Mouse (Mus musculus) heart, adult 8-10 months (tissue): Measurements from ENCODE around the gene Ceacam9. TPM values are rescaled to one million over a fixed set of nuclear protein-coding genes. Genes with fewer than 3 reads are reported as not detected.
"Not testable (repeated sequence)": the region's sequence is repeated elsewhere in the genome, so short reads cannot be mapped to it uniquely, and the experiment has no call there.

Experiments
- DNase-seq: peaks from one replicate; pipeline ENCODE4 v3.0.0; 2022; ENCODE audit warnings: low spot score
- total RNA-seq, 4 experiments: library from RNA; stranded (reverse); gene quantifications; 2 replicates each; pipeline ENCODE4 v1.2.4; 2022

Gene Ceacam9
- not detected for total RNA-seq

GRCm38 (mm10) chr7:16721629-16722028, at the start of gene Ceacam9:
TSS of gene Ceacam9 (plus strand) at chr7:16721929.
- no peak for DNase-seq

GRCm38 (mm10) chr7:16673823-16674222, 47.9 kb upstream of the Ceacam9 start:
- DNase-seq, result no peak

GRCm38 (mm10) chr7:16674699-16675098, 47.0 kb upstream of the Ceacam9 start:
- DNase-seq, result not testable (repeated sequence)

GRCm38 (mm10) chr7:16675605-16676004, 46.1 kb upstream of the Ceacam9 start, which contains the start of gene Ceacam15:
TSS of gene Ceacam15 (minus strand) at chr7:16675705.
- DNase-seq, result no peak

- DNase-seq, result not testable (repeated sequence)
These were observed 41.5 kb upstream of the Ceacam9 start for GRCm38 (mm10) chr7:16680194-16680593.

- peak; percentile 6 for DNase-seq
These were observed 32.5 kb upstream of the Ceacam9 start for GRCm38 (mm10) chr7:16689196-16689595.

- peak; percentile 15 for DNase-seq
These were observed 26.7 kb upstream of the Ceacam9 start for GRCm38 (mm10) chr7:16695025-16695424.

GRCm38 (mm10) chr7:16699042-16699441, 22.7 kb upstream of the Ceacam9 start:
- peak; percentile 9 for DNase-seq

- DNase-seq, result peak; percentile 17
These were observed 21.1 kb upstream of the Ceacam9 start for GRCm38 (mm10) chr7:16700583-16700982.

- DNase-seq, result no peak
These were observed 15.3 kb upstream of the Ceacam9 start for GRCm38 (mm10) chr7:16706385-16706784.

GRCm38 (mm10) chr7:16708244-16708643, 13.5 kb upstream of the Ceacam9 start:
- DNase-seq, result no peak

- no peak for DNase-seq
These were observed 11.1 kb upstream of the Ceacam9 start for GRCm38 (mm10) chr7:16710604-16711003.

GRCm38 (mm10) chr7:16712633-16713415, 8.9 kb upstream of the Ceacam9 start:
- no peak for DNase-seq

- not testable (repeated sequence) for DNase-seq
These were observed 5.1 kb upstream of the Ceacam9 start for GRCm38 (mm10) chr7:16716456-16717152.

GRCm38 (mm10) chr7:16722490-16722889, 761 bp downstream of the Ceacam9 start:
- not testable (repeated sequence) for DNase-seq

GRCm38 (mm10) chr7:16728596-16729348, 7.0 kb downstream of the Ceacam9 start:
- DNase-seq, result peak; percentile 66

GRCm38 (mm10) chr7:16729563-16729962, 7.8 kb downstream of the Ceacam9 start:
- not testable (repeated sequence) for DNase-seq

- no peak for DNase-seq
These were observed 9.1 kb downstream of the Ceacam9 start for GRCm38 (mm10) chr7:16730791-16731190.

GRCm38 (mm10) chr7:16731893-16732422, 10.2 kb downstream of the Ceacam9 start:
- no peak for DNase-seq

- DNase-seq, result no peak
These were observed 15.9 kb downstream of the Ceacam9 start for GRCm38 (mm10) chr7:16737606-16738072.

- peak; percentile 98 for DNase-seq
These were observed 16.5 kb downstream of the Ceacam9 start, which contains the start of gene Ap2s1 for GRCm38 (mm10) chr7:16738073-16738696. TSS of gene Ap2s1 (plus strand) at chr7:16738410.
